Mouse (Mus musculus) megakaryocyte, embryonic 14.5 days (primary cell): Measurements from ENCODE around the gene Stk11ip.

ENCODE experiments used
- FLI1 ChIP-seq: IDR thresholded peaks from 2 replicates; pipeline ENCODE4 v1.6.1; 2012; ENCODE audit warnings: low read length, inconsistent platforms, mixed read lengths
- GATA1 ChIP-seq: IDR thresholded peaks from 3 replicates; pipeline ENCODE4 v1.6.1; 2012; ENCODE audit warnings: mixed read lengths, low read length, inconsistent platforms, borderline replicate concordance

GRCm38 (mm10) chr1:75477966-75478290 is 43.4 kb upstream of the Stk11ip start:
- TF ChIP-seq FLI1, result no peak
- no peak for TF ChIP-seq GATA1
